Mouse (Mus musculus): ENCODE results near the gene Tra2a. TPM values are rescaled to one million over a fixed set of nuclear protein-coding genes. Genes with fewer than 3 reads are reported as not detected.

Tra2a gene
- polyA plus RNA-seq, 1 experiment from 2014 or later: 128 TPM

GRCm38 (mm10) chr6:49195188-49195587 is 68.6 kb downstream of the Tra2a start:
- H3K4me1 ChIP-seq: no peaks in the 10 kb centered on the region
- H3K9ac ChIP-seq: no peak overlapping the region
- H3K4me3 ChIP-seq: no peak overlapping the region
- H3K9me3 ChIP-seq: no peaks in the 10 kb centered on the region
- no peak for ATAC-seq (replicated peaks)
- no peaks in the 10 kb centered on the region for H3K27me3 ChIP-seq (replicated peaks)
- no peak overlapping the region for H3K4me2 ChIP-seq
- H3K36me3 ChIP-seq (replicated peaks): no peaks in the 10 kb centered on the region
- WGBS: 79% methylated on average over 10 of the region's 10 CpGs
- no peak overlapping the region for H3K27ac ChIP-seq

GRCm38 (mm10) chr6:49194536-49194935 is 69.3 kb downstream of the Tra2a start:
- no peaks in the 10 kb centered on the region for H3K9me3 ChIP-seq
- no peaks in the 10 kb centered on the region for H3K27me3 ChIP-seq (replicated peaks)
- H3K4me3 ChIP-seq: no peak overlapping the region
- H3K4me1 ChIP-seq: no peaks in the 10 kb centered on the region
- no peak overlapping the region for H3K9ac ChIP-seq
- H3K27ac ChIP-seq: no peak overlapping the region
- WGBS: 96% methylated on average over 4 of the region's 4 CpGs
- no peaks in the 10 kb centered on the region for H3K36me3 ChIP-seq (replicated peaks)
- ATAC-seq (replicated peaks): no peak
- no peak overlapping the region for H3K4me2 ChIP-seq

Other genes starting within 250 kb of the Tra2a start
- 0.36 and 0.74 TPM in 2 replicates for gene Gpnmb, start 227.5 kb downstream of the Tra2a start, polyA plus RNA-seq (2015; fragmentation: Nextera tagmentation; extraction: Ambion mirVana)
- 54.2 and 58.6 TPM in 2 replicates for gene Malsu1, start 190.2 kb downstream of the Tra2a start, polyA plus RNA-seq (2015; fragmentation: Nextera tagmentation; extraction: Ambion mirVana)
- gene Igf2bp3, start 49.1 kb downstream of the Tra2a start, polyA plus RNA-seq (2015; fragmentation: Nextera tagmentation; extraction: Ambion mirVana): 25.2 and 26.9 TPM in 2 replicates
- gene Ccdc126, start 55.2 kb upstream of the Tra2a start, polyA plus RNA-seq (2015; fragmentation: Nextera tagmentation; extraction: Ambion mirVana): 8.5 and 9.6 TPM in 2 replicates
- gene Fam221a, start 103.7 kb upstream of the Tra2a start, polyA plus RNA-seq (2015; fragmentation: Nextera tagmentation; extraction: Ambion mirVana): 4.0 and 5.1 TPM in 2 replicates
- gene Stk31, start 131.6 kb upstream of the Tra2a start, polyA plus RNA-seq (2015; fragmentation: Nextera tagmentation; extraction: Ambion mirVana): 0.20 TPM in 1 of 2 replicates, not detected in the other

Measured in midbrain, embryonic 15.5 days (tissue).